Mouse (Mus musculus) liver, adult (tissue): Measurements from ENCODE around the gene D5Ertd579e.

ENCODE experiments used
- GATA4 ChIP-seq: IDR thresholded peaks from 2 replicates; pipeline ENCODE4 v1.6.1; 2014; ENCODE audit warnings: mild to moderate bottlenecking, low read length; ENCODE audit not compliant: insufficient replicate concordance

D5Ertd579e gene

GRCm38 (mm10) chr5:36556289-36556688 is 139.5 kb downstream of the D5Ertd579e start:
- no peak for TF ChIP-seq GATA4

- no peak for TF ChIP-seq GATA4
Observed at GRCm38 (mm10) chr5:36554496-36554895, 141.3 kb downstream of the D5Ertd579e start.

DNA sequence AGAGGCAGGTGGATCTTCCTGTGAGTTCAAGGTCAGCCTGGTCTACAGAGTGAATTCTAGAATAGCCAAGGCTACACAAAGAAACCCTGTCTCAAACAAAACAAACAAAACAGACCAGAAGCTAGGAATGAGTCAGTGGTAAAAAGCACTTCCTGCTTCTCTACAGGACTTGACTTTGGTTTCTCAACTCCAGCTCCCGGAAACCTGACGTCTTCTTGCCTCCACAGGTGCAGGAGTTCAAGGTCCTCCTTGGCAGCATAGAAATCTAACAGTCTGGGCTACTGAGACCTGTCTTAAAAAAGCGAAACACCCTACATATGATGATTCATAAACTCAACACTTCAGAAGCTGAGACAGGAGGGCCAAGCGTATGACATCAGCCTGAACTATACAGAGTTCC is 141.9 kb downstream of the D5Ertd579e start:
- no peak for TF ChIP-seq GATA4

DNA sequence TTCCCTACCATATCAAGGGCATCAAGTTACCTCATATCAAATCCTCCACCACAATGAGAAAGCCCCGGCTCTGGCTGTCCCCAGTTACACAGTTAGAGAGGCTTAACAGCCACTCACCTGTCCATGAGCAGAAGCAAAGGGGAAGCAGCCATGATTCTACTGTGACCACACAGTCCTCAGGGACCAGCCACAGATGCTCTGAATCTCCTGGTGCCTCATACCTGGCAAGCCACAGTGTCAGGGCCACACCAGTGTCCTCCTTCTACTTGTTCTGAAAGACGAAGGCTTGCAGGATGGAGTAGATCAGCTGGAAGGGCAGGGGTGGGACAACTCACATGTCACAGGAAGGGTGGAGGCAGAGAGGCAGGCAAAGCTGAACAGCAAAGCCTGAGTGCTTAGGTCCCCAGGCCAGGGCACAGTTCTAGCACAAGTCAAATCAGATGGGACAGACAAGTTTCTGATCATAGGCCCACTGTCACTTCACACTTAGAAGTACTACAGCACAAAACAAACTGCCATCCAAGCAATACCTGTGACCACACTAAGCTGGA is 142.7 kb downstream of the D5Ertd579e start:
- no peak for TF ChIP-seq GATA4

GRCm38 (mm10) chr5:36552391-36552790 is 143.4 kb downstream of the D5Ertd579e start:
- TF ChIP-seq GATA4: no peak
